Mouse (Mus musculus) forebrain, embryonic 15.5 days (tissue): ENCODE measurements at regions not wholly inside any gene's neighbourhood (a gene's known extent, or its start where the extent isn't known, plus 50 kb on each side); places are given as distances from the start of the nearest gene placed in this dataset.
A peak's percentile ranks its signal among the peaks of the same experiment; 100 is the strongest.

ENCODE experiments used
- ATAC-seq: fragments of 200-750 bp; cut with Nextera tagmentation; replicated peaks from 2 replicates; pipeline ENCODE4 v1.8.0; 2017; ENCODE audit warnings: mild to moderate bottlenecking, moderate TSS enrichment, moderate library complexity
- H3K27ac ChIP-seq: fragments of 300-500 bp; sonication (generic); replicated peaks from 2 replicates; pipeline ENCODE4 v1.5.1; 2015; ENCODE audit warnings: mild to moderate bottlenecking, inconsistent platforms
- H3K27me3 ChIP-seq: fragments of 300-500 bp; sonication (generic); 2 replicates; pipeline ENCODE4 v1.6.1; 2015; ENCODE audit warnings: inconsistent platforms
- H3K36me3 ChIP-seq: fragments of 300-500 bp; sonication (generic); 2 replicates; pipeline ENCODE4 v1.6.1; 2015; ENCODE audit warnings: mild to moderate bottlenecking, inconsistent platforms
- H3K4me1 ChIP-seq: fragments of 300-500 bp; sonication (generic); 2 replicates; pipeline ENCODE4 v1.6.1; 2015; ENCODE audit warnings: inconsistent platforms
- H3K4me2 ChIP-seq: fragments of 300-500 bp; sonication (generic); replicated peaks from 2 replicates; pipeline ENCODE4 v1.6.1; 2015; ENCODE audit warnings: mild to moderate bottlenecking, inconsistent platforms
- H3K4me3 ChIP-seq: fragments of 300-500 bp; sonication (generic); 2 replicates; pipeline ENCODE4 v1.5.1; 2015; ENCODE audit warnings: mild to moderate bottlenecking, inconsistent platforms
- H3K9ac ChIP-seq: fragments of 300-500 bp; sonication (generic); replicated peaks from 2 replicates; pipeline ENCODE4 v1.6.1; 2015; ENCODE audit warnings: mild to moderate bottlenecking, inconsistent platforms
- H3K9me3 ChIP-seq: fragments of 300-500 bp; sonication (generic); 2 replicates; pipeline ENCODE4 v1.6.1; 2016; ENCODE audit warnings: inconsistent platforms
- WGBS: fragments of 180-500 bp; shearing (Covaris S2); methylation state at CpG from one replicate; pipeline ENCODE4 v1.1.7; 2015; ENCODE audit warnings: mixed read lengths; 5-methylcytosine and 5-hydroxymethylcytosine counted together

DNA sequence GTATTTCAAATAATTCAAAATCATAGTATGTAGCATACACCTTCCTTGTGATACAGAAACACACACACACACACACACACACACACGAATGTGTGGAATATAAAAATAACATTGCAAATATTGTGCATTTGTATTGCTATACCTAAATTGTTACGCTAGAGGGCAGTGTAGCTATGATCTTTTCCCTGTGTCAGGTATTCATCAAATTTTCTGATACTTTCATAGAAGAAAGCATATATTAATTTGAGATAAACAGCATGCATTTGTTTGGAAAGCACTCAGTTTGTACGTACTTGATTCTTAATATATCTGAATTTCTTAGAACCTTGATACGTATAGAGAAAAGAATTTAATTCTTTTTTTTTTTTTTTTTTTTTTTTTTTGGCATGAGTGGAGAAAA is 1700.9 kb upstream of the Sel1l start:
- WGBS, result 12% methylated on average over 4 of the region's 4 CpGs
- ATAC-seq, result 0 out of 2 replicates have a peak, but pooled peaks have one; percentile 23
- Histone ChIP-seq H3K36me3 (no peaks in the 10 kb centered on the region), H3K9me3 (no peaks in the 10 kb centered on the region), H3K4me2 (no peak overlapping the region), H3K4me3 (no peak overlapping the region), H3K9ac (no peak overlapping the region), H3K4me1 (no peaks in the 10 kb centered on the region), H3K27me3 (no peaks in the 10 kb centered on the region), H3K27ac (no peak overlapping the region)

- Histone ChIP-seq H3K36me3 (no peaks in the 10 kb centered on the region), H3K4me3 (no peak overlapping the region), H3K27me3 (no peaks in the 10 kb centered on the region), H3K9me3 (no peaks in the 10 kb centered on the region), H3K4me2 (no peak overlapping the region), H3K27ac (no peak overlapping the region), H3K4me1 (no peaks in the 10 kb centered on the region), H3K9ac (no peak overlapping the region)
- ATAC-seq, result no peak
- WGBS, result 85% methylated on average over 2 of the region's 2 CpGs
Observed at GRCm38 (mm10) chr12:93523465-93523864, 1674.5 kb upstream of the Sel1l start.

- Histone ChIP-seq H3K27ac (no peak overlapping the region), H3K4me3 (no peak overlapping the region), H3K4me1 (no peaks in the 10 kb centered on the region), H3K9ac (no peak overlapping the region), H3K36me3 (no peaks in the 10 kb centered on the region), H3K27me3 (no peaks in the 10 kb centered on the region), H3K9me3 (no peaks in the 10 kb centered on the region), H3K4me2 (no peak overlapping the region)
- 84% methylated on average over 1 of the region's 1 CpGs for WGBS
- no peak for ATAC-seq
Observed at GRCm38 (mm10) chr12:93486381-93486780, 1637.4 kb upstream of the Sel1l start.

GRCm38 (mm10) chr12:93462106-93462505 is 1613.1 kb upstream of the Sel1l start:
- no peak overlapping the region for H3K27ac ChIP-seq
- no peak overlapping the region for H3K4me3 ChIP-seq
- no peak for ATAC-seq
- no peaks in the 10 kb centered on the region for H3K36me3 ChIP-seq
- H3K9ac ChIP-seq, result no peak overlapping the region
- H3K4me2 ChIP-seq, result no peak overlapping the region
- no peaks in the 10 kb centered on the region for H3K4me1 ChIP-seq
- no peaks in the 10 kb centered on the region for H3K9me3 ChIP-seq
- H3K27me3 ChIP-seq, result no peaks in the 10 kb centered on the region

DNA sequence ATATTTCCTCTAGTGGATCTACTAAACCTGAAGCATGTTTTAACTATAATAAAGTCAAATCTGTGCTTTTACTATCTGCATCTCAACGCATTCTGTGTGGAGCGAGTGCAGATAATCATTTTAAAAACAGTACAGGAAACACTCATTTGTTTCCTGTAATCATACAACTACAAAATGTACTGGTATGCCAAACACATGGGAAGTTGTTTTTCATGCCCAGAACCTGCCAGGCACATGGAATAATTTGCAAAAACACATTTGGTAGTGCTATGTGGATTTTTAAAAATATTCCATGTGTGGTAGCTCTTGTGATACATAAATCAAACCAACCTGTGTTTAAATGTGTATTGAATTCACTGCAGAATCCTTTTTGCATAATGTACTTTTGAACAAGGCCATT is 1600.5 kb upstream of the Sel1l start:
- H3K9ac ChIP-seq, result no peak overlapping the region
- no peaks in the 10 kb centered on the region for H3K9me3 ChIP-seq
- H3K4me2 ChIP-seq, result no peak overlapping the region
- no peaks in the 10 kb centered on the region for H3K36me3 ChIP-seq
- no peak overlapping the region for H3K27ac ChIP-seq
- ATAC-seq, result no peak
- 72% methylated on average over 2 of the region's 2 CpGs for WGBS
- H3K27me3 ChIP-seq, result no peaks in the 10 kb centered on the region
- no peaks in the 10 kb centered on the region for H3K4me1 ChIP-seq
- no peak overlapping the region for H3K4me3 ChIP-seq

DNA sequence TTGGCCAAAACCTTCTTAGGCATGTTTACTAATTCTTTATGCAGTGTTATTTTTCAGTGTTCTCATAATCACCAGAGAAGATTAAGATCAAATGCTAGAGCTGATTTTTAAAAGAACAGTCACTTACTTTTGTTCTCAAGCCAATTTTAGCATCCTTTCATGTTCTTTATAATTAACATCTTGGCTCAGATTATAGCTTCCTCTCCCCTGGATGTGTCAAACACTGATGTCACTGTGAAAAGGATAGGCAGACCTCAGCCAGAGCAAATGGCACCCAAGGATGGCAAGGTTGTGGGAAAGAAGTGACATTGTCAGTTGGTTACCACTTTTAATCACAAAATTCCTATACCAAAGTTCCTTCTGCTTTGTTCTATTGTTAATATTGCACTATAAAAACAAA is 1580.3 kb upstream of the Sel1l start:
- ATAC-seq, result peak; percentile 67; the same call in 1 of the 2 replicates

GRCm38 (mm10) chr12:93427988-93428387 is 1579.0 kb upstream of the Sel1l start:
- WGBS, result 33% methylated on average over 2 of the region's 2 CpGs
- H3K27ac ChIP-seq, result no peak overlapping the region
- H3K9me3 ChIP-seq, result no peaks in the 10 kb centered on the region
- no peaks in the 10 kb centered on the region for H3K36me3 ChIP-seq
- H3K9ac ChIP-seq, result no peak overlapping the region
- no peaks in the 10 kb centered on the region for H3K27me3 ChIP-seq
- H3K4me2 ChIP-seq, result no peak overlapping the region
- peak; percentile 51; the same call in 1 of the 2 replicates for ATAC-seq
- peaks cover 13% of the 10 kb centered on the region for H3K4me1 ChIP-seq
- no peak overlapping the region for H3K4me3 ChIP-seq

More for the DNA sequence above, 1580.3 kb upstream of the Sel1l start:
- Histone ChIP-seq H3K36me3 (no peaks in the 10 kb centered on the region), H3K9ac (no peak overlapping the region), H3K27ac (no peak overlapping the region; the same call in 1 of the 2 replicates), H3K9me3 (no peaks in the 10 kb centered on the region), H3K4me3 (no peak overlapping the region), H3K4me1 (peaks cover 13% of the 10 kb centered on the region), H3K27me3 (no peaks in the 10 kb centered on the region), H3K4me2 (no peak overlapping the region)

- no peak for ATAC-seq
- H3K4me2 ChIP-seq, result no peak overlapping the region
- H3K27me3 ChIP-seq, result no peaks in the 10 kb centered on the region
- 32% methylated on average over 6 of the region's 6 CpGs for WGBS
- peaks cover 12% of the 10 kb centered on the region for H3K4me1 ChIP-seq
- no peaks in the 10 kb centered on the region for H3K9me3 ChIP-seq
- H3K27ac ChIP-seq, result 0 out of 2 replicates have a peak overlapping the region, but pooled peaks have one; percentile 48
- H3K36me3 ChIP-seq, result no peaks in the 10 kb centered on the region
- H3K4me3 ChIP-seq, result no peak overlapping the region
- H3K9ac ChIP-seq, result no peak overlapping the region
Observed at GRCm38 (mm10) chr12:93416381-93416780, 1567.4 kb upstream of the Sel1l start.

- H3K4me3 ChIP-seq, result no peak overlapping the region
- H3K9ac ChIP-seq, result no peak overlapping the region
- no peak overlapping the region for H3K4me2 ChIP-seq
- no peaks in the 10 kb centered on the region for H3K9me3 ChIP-seq
- H3K27me3 ChIP-seq, result no peaks in the 10 kb centered on the region
- no peak overlapping the region; the same call in 1 of the 2 replicates for H3K27ac ChIP-seq
- ATAC-seq, result peak; percentile 67; the same call in 1 of the 2 replicates
- H3K4me1 ChIP-seq, result peaks cover 12% of the 10 kb centered on the region
- no peaks in the 10 kb centered on the region for H3K36me3 ChIP-seq
- WGBS, result 21% methylated on average over 1 of the region's 1 CpGs
Observed at GRCm38 (mm10) chr12:93415791-93416190, 1566.8 kb upstream of the Sel1l start.

GRCm38 (mm10) chr12:93385578-93385977 is 1536.6 kb upstream of the Sel1l start:
- WGBS, result 47% methylated on average over 2 of the region's 2 CpGs
- Histone ChIP-seq H3K4me1 (no peaks in the 10 kb centered on the region), H3K4me2 (no peak overlapping the region), H3K9me3 (no peaks in the 10 kb centered on the region), H3K27ac (no peak overlapping the region), H3K27me3 (no peaks in the 10 kb centered on the region), H3K36me3 (no peaks in the 10 kb centered on the region), H3K9ac (no peak overlapping the region), H3K4me3 (no peak overlapping the region)
- no peak for ATAC-seq

DNA sequence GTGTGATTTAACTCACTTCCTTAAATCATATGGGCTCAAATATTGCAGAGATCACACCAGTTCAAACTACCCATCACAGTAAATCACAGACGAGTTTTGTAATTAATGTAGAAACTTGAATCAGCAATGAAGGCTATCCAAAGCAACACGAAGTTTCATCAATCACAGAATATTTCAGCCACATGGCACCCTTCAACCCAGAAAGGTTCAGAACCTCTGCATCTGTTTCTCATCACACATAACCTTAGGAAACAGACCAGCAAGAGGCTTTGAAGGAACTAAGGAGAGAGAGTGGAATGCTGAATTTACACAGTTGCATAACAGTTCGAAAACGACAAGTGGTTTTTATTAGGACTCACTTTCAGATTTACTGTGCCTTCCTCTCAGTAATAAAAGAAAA is 1494.0 kb upstream of the Sel1l start:
- ATAC-seq, result no peak
- Histone ChIP-seq H3K27ac (no peak overlapping the region), H3K36me3 (no peaks in the 10 kb centered on the region), H3K4me3 (no peak overlapping the region), H3K4me1 (no peaks in the 10 kb centered on the region), H3K9me3 (no peaks in the 10 kb centered on the region), H3K9ac (no peak overlapping the region), H3K27me3 (no peaks in the 10 kb centered on the region), H3K4me2 (no peak overlapping the region)
- 84% methylated on average over 4 of the region's 4 CpGs for WGBS

DNA sequence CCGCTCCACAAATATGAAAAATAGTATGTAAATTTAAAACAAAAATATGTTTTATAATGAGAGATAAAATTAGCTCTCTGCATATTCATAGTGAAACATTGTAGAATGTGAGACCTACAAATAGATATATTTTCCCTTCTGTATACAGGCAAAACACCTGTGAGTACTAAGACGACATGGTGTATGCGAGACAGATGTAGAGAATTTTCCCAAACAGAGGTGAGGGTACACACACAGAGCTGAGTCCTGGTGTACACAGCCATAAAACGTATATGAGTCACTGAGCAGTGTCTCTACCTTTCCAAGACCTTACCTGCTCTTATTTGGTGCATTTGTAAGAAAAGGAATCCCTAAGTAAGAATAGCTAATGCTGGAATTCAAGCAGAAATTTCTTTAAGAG is 1493.6 kb upstream of the Sel1l start:
- H3K27me3 ChIP-seq, result no peaks in the 10 kb centered on the region
- H3K4me3 ChIP-seq, result no peak overlapping the region
- H3K27ac ChIP-seq, result no peak overlapping the region
- H3K9ac ChIP-seq, result no peak overlapping the region
- no peaks in the 10 kb centered on the region for H3K36me3 ChIP-seq
- no peak overlapping the region for H3K4me2 ChIP-seq
- no peaks in the 10 kb centered on the region for H3K9me3 ChIP-seq
- ATAC-seq, result no peak
- H3K4me1 ChIP-seq, result no peaks in the 10 kb centered on the region
- 84% methylated on average over 4 of the region's 4 CpGs for WGBS

DNA sequence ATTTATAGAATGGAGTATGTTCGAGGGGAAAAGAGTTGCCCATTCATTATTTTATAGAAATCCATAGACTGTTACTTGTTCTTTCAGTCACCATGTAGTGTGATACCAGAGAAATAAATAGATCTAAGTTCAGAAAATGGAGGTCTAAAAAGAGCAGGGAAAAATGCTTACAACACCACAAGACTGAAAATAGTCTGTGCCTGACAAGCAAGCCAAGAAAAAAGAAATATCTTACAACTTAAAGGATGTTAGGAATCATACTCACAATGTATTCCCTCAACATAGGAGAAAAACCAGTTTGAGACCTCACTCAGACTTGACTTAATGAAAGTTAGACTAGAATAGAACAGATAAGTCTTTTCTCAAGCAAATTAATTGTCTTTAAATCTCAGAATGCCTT is 1486.6 kb upstream of the Sel1l start:
- no peaks in the 10 kb centered on the region for H3K4me1 ChIP-seq
- no peak for ATAC-seq
- 86% methylated on average over 1 of the region's 1 CpGs for WGBS

More for the DNA sequence above, 1486.6 kb upstream of the Sel1l start:
- no peak overlapping the region for H3K4me3 ChIP-seq
- H3K9me3 ChIP-seq, result no peaks in the 10 kb centered on the region
- no peak overlapping the region for H3K27ac ChIP-seq
- H3K4me2 ChIP-seq, result no peak overlapping the region
- H3K27me3 ChIP-seq, result no peaks in the 10 kb centered on the region
- H3K9ac ChIP-seq, result no peak overlapping the region
- H3K36me3 ChIP-seq, result no peaks in the 10 kb centered on the region
